Mouse (Mus musculus): Measurements from ENCODE around the gene Wfdc15b.
"Not testable (repeated sequence)": the region's sequence is repeated elsewhere in the genome, so short reads cannot be mapped to it uniquely, and the experiment has no call there.

Wfdc15b gene

GRCm38 (mm10) chr2:164221522-164221921 is at the start of gene Wfdc15b:
Gene Wfdc15b, minus strand, starts transcription at chr2:164221660.
- DNase-seq: no peak

GRCm38 (mm10) chr2:164256540-164256939 is 35.1 kb upstream of the Wfdc15b start, which contains the start of gene Svs3b:
Gene Svs3b, minus strand, starts transcription at chr2:164256640.
- not testable (repeated sequence) for DNase-seq

GRCm38 (mm10) chr2:164238366-164238765 is 16.9 kb upstream of the Wfdc15b start, which contains the start of gene Svs2:
Gene Svs2, minus strand, starts transcription at chr2:164238466.
- DNase-seq: no peak

- no peak for DNase-seq
Measured at GRCm38 (mm10) chr2:164232671-164233070, 11.2 kb upstream of the Wfdc15b start.

GRCm38 (mm10) chr2:164228361-164229070 is 7.1 kb upstream of the Wfdc15b start:
- DNase-seq: no peak

GRCm38 (mm10) chr2:164219295-164219694 is 2.2 kb downstream of the Wfdc15b start:
- DNase-seq: no peak

GRCm38 (mm10) chr2:164212711-164213110 is 8.7 kb downstream of the Wfdc15b start:
- DNase-seq: no peak

- no peak for DNase-seq
Measured at GRCm38 (mm10) chr2:164210892-164211291, 10.6 kb downstream of the Wfdc15b start.

- DNase-seq: no peak
Measured at GRCm38 (mm10) chr2:164206676-164207075, 14.8 kb downstream of the Wfdc15b start.

- peak; percentile 33 to 83 for DNase-seq
Measured at GRCm38 (mm10) chr2:164206011-164206410, 15.4 kb downstream of the Wfdc15b start.

GRCm38 (mm10) chr2:164199626-164200327 is 21.7 kb downstream of the Wfdc15b start, which contains the start of gene Wfdc15a:
Gene Wfdc15a, minus strand, starts transcription at chr2:164200130.
- DNase-seq: peak in 1 of 2 experiments; percentile 16

GRCm38 (mm10) chr2:164196700-164196990 is 24.8 kb downstream of the Wfdc15b start:
- DNase-seq: peak in 1 of 2 experiments; percentile 10

- DNase-seq: peak in 1 of 2 experiments; percentile 6
Measured at GRCm38 (mm10) chr2:164195971-164196699, 25.3 kb downstream of the Wfdc15b start.

GRCm38 (mm10) chr2:164194959-164195630 is 26.4 kb downstream of the Wfdc15b start:
- peak in 1 of 2 experiments; percentile 8 for DNase-seq

- no peak for DNase-seq
Measured at GRCm38 (mm10) chr2:164192279-164192678, 29.2 kb downstream of the Wfdc15b start.

- DNase-seq: peak in 1 of 2 experiments; percentile 26
Measured at GRCm38 (mm10) chr2:164190576-164190975, 30.9 kb downstream of the Wfdc15b start, which contains the start of gene Wfdc12. Gene Wfdc12, minus strand, starts transcription at chr2:164190608.

GRCm38 (mm10) chr2:164188722-164189121 is 32.7 kb downstream of the Wfdc15b start:
- peak in 1 of 2 experiments; percentile 18 for DNase-seq

- DNase-seq: peak in 1 of 2 experiments; percentile 29
Measured at GRCm38 (mm10) chr2:164184145-164184719, 37.2 kb downstream of the Wfdc15b start.

GRCm38 (mm10) chr2:164183340-164183739 is 38.1 kb downstream of the Wfdc15b start:
- DNase-seq: peak in 1 of 2 experiments; percentile 60

- peak in 1 of 2 experiments; percentile 16 for DNase-seq
Measured at GRCm38 (mm10) chr2:164182692-164183255, 38.7 kb downstream of the Wfdc15b start, which contains the start of gene Wfdc5. Gene Wfdc5, minus strand, starts transcription at chr2:164182742.

GRCm38 (mm10) chr2:164180770-164181169 is 40.7 kb downstream of the Wfdc15b start:
- peak in 1 of 2 experiments; percentile 26 for DNase-seq

GRCm38 (mm10) chr2:164180124-164180523 is 41.3 kb downstream of the Wfdc15b start:
- DNase-seq: peak; percentile 37 to 64
